Mouse (Mus musculus) embryonic facial prominence, embryonic 13.5 days (tissue): ENCODE measurements around the gene Igdcc4. TPM values are rescaled to one million over a fixed set of nuclear protein-coding genes. Genes with fewer than 3 reads are reported as not detected.

ENCODE experiments used
- ATAC-seq: fragments of 200-750 bp; cut with Nextera tagmentation; 2 replicates; pipeline ENCODE4 v1.8.0; 2017; ENCODE audit warnings: low read depth; ENCODE audit not compliant: insufficient number of reproducible peaks, insufficient read depth, low FRiP score, low TSS enrichment
- H3K27ac ChIP-seq: fragments of 300-500 bp; sonication (generic); 2 replicates; pipeline ENCODE4 v1.5.1; 2015; ENCODE audit warnings: moderate library complexity, mild to moderate bottlenecking, inconsistent platforms
- H3K27me3 ChIP-seq: fragments of 300-500 bp; sonication (generic); 2 replicates; pipeline ENCODE4 v1.6.1; 2015; ENCODE audit warnings: mild to moderate bottlenecking, inconsistent platforms
- H3K36me3 ChIP-seq: fragments of 300-500 bp; sonication (generic); 2 replicates; pipeline ENCODE4 v1.6.1; 2015; ENCODE audit warnings: mild to moderate bottlenecking, inconsistent platforms
- H3K4me1 ChIP-seq: fragments of 300-500 bp; sonication (generic); 2 replicates; pipeline ENCODE4 v1.6.1; 2015; ENCODE audit warnings: inconsistent platforms
- H3K4me2 ChIP-seq: fragments of 300-500 bp; sonication (generic); 2 replicates; pipeline ENCODE4 v1.6.1; 2015; ENCODE audit warnings: moderate library complexity, mild to moderate bottlenecking, inconsistent platforms
- H3K4me3 ChIP-seq: fragments of 300-500 bp; sonication (generic); 2 replicates; pipeline ENCODE4 v1.5.1; 2015; ENCODE audit warnings: mild to moderate bottlenecking, inconsistent platforms
- H3K9ac ChIP-seq: fragments of 300-500 bp; sonication (generic); 2 replicates; pipeline ENCODE4 v1.6.1; 2015; ENCODE audit warnings: mild to moderate bottlenecking, inconsistent platforms
- H3K9me3 ChIP-seq: fragments of 300-500 bp; sonication (generic); 2 replicates; pipeline ENCODE4 v1.6.1; 2016; ENCODE audit warnings: inconsistent platforms
- WGBS: fragments of 180-500 bp; shearing (Covaris S2); methylation state at CpG from one replicate; pipeline ENCODE4 v1.1.7; 2015; ENCODE audit warnings: mixed read lengths; 5-methylcytosine and 5-hydroxymethylcytosine counted together
- polyA plus RNA-seq: library from polyadenylated mRNA; unstranded; fragments of >200 nt; fragmentation: Nextera tagmentation; extraction: Ambion mirVana; gene quantifications from 2 replicates; pipeline ENCODE4 v1.2.1, GENCODE M21; 2015

Gene Igdcc4
- polyA plus RNA-seq, 1 experiment from 2014 or later: 31.0 TPM

GRCm38 (mm10) chr9:65115891-65116290 is 14.6 kb downstream of the Igdcc4 start:
- no peaks in the 10 kb centered on the region for H3K27me3 ChIP-seq
- no peak overlapping the region for H3K27ac ChIP-seq
- H3K4me2 ChIP-seq: no peak overlapping the region
- 54% methylated on average over 2 of the region's 2 CpGs for WGBS
- H3K4me3 ChIP-seq: no peak overlapping the region
- H3K9me3 ChIP-seq: no peaks in the 10 kb centered on the region
- peaks cover 61% of the 10 kb centered on the region for H3K36me3 ChIP-seq
- ATAC-seq: no peak
- H3K4me1 ChIP-seq: peaks cover under 1% of the 10 kb centered on the region; the same call in 1 of the 2 replicates
- no peak overlapping the region for H3K9ac ChIP-seq

- Histone ChIP-seq H3K36me3 (peaks cover 69% of the 10 kb centered on the region), H3K9ac (no peak overlapping the region), H3K27me3 (peaks cover 10% of the 10 kb centered on the region; the same call in 1 of the 2 replicates), H3K9me3 (no peaks in the 10 kb centered on the region), H3K4me3 (no peak overlapping the region), H3K4me1 (peaks cover 1% of the 10 kb centered on the region; the same call in 1 of the 2 replicates), H3K4me2 (no peak overlapping the region), H3K27ac (no peak overlapping the region)
- 59% methylated on average over 2 of the region's 2 CpGs for WGBS
- no peak for ATAC-seq
Observed at GRCm38 (mm10) chr9:65117516-65117915, 16.2 kb downstream of the Igdcc4 start.

GRCm38 (mm10) chr9:65120935-65121334 is 19.6 kb downstream of the Igdcc4 start:
- Histone ChIP-seq H3K9me3 (no peaks in the 10 kb centered on the region), H3K27ac (no peak overlapping the region), H3K27me3 (peaks cover 27% of the 10 kb centered on the region), H3K4me2 (no peak overlapping the region), H3K36me3 (peaks cover 65% of the 10 kb centered on the region), H3K4me1 (peaks cover 11% of the 10 kb centered on the region), H3K9ac (no peak overlapping the region), H3K4me3 (no peak overlapping the region)
- no peak for ATAC-seq
- WGBS: 5% methylated on average over 3 of the region's 3 CpGs

- Histone ChIP-seq H3K9ac (peak overlapping the region; percentile 27; the same call in 1 of the 2 replicates), H3K4me2 (peak overlapping the region; percentile 41), H3K4me1 (peaks cover 11% of the 10 kb centered on the region), H3K27me3 (peaks cover 27% of the 10 kb centered on the region), H3K4me3 (peak overlapping the region; percentile 16; the same call in 1 of the 2 replicates), H3K27ac (no peak overlapping the region), H3K36me3 (peaks cover 67% of the 10 kb centered on the region), H3K9me3 (no peaks in the 10 kb centered on the region)
- no peak for ATAC-seq
- 22% methylated on average over 18 of the region's 18 CpGs for WGBS
Observed at GRCm38 (mm10) chr9:65122545-65122944, 21.3 kb downstream of the Igdcc4 start.

- no peaks in the 10 kb centered on the region for H3K9me3 ChIP-seq
- peak overlapping the region; percentile 73 for H3K9ac ChIP-seq
- peak; percentile 39; the same call in 1 of the 2 replicates for ATAC-seq
- peaks cover 63% of the 10 kb centered on the region for H3K36me3 ChIP-seq
- H3K4me1 ChIP-seq: peaks cover 11% of the 10 kb centered on the region
- peak overlapping the region; percentile 45 for H3K4me3 ChIP-seq
- peak overlapping the region; percentile 77 for H3K4me2 ChIP-seq
- WGBS: 4% methylated on average over 48 of the region's 48 CpGs
- H3K27ac ChIP-seq: no peak overlapping the region
- H3K27me3 ChIP-seq: peaks cover 27% of the 10 kb centered on the region
Observed at GRCm38 (mm10) chr9:65123552-65124168, 22.4 kb downstream of the Igdcc4 start.

- Histone ChIP-seq H3K36me3 (peaks cover 86% of the 10 kb centered on the region), H3K9me3 (no peaks in the 10 kb centered on the region), H3K9ac (0 out of 2 replicates have a peak overlapping the region, but pooled peaks have one; percentile 32), H3K4me1 (peaks cover 7% of the 10 kb centered on the region), H3K27me3 (peaks cover 11% of the 10 kb centered on the region), H3K4me3 (peak overlapping the region; percentile 15), H3K27ac (no peak overlapping the region), H3K4me2 (peak overlapping the region; percentile 51)
- 12% methylated on average over 25 of the region's 25 CpGs for WGBS
- no peak for ATAC-seq
Observed at GRCm38 (mm10) chr9:65128123-65128815, 27.0 kb downstream of the Igdcc4 start.

GRCm38 (mm10) chr9:65131717-65132116 is 30.4 kb downstream of the Igdcc4 start:
- no peak for ATAC-seq
- Histone ChIP-seq H3K36me3 (peaks cover 82% of the 10 kb centered on the region), H3K4me2 (no peak overlapping the region), H3K4me3 (no peak overlapping the region), H3K4me1 (no peaks in the 10 kb centered on the region), H3K27me3 (no peaks in the 10 kb centered on the region), H3K9ac (no peak overlapping the region), H3K9me3 (no peaks in the 10 kb centered on the region), H3K27ac (no peak overlapping the region)
- 73% methylated on average over 5 of the region's 5 CpGs for WGBS

- H3K4me3 ChIP-seq: no peak overlapping the region
- H3K27me3 ChIP-seq: no peaks in the 10 kb centered on the region
- peaks cover 68% of the 10 kb centered on the region for H3K36me3 ChIP-seq
- H3K4me1 ChIP-seq: no peaks in the 10 kb centered on the region
- no peaks in the 10 kb centered on the region for H3K9me3 ChIP-seq
- no peak overlapping the region for H3K4me2 ChIP-seq
- 2% methylated on average over 10 of the region's 10 CpGs for WGBS
- 0 out of 2 replicates have a peak, but pooled peaks have one; percentile 13 for ATAC-seq
- no peak overlapping the region for H3K9ac ChIP-seq
- H3K27ac ChIP-seq: no peak overlapping the region
Observed at GRCm38 (mm10) chr9:65133739-65134138, 32.5 kb downstream of the Igdcc4 start.

- Histone ChIP-seq H3K27ac (no peak overlapping the region), H3K4me3 (no peak overlapping the region), H3K27me3 (no peaks in the 10 kb centered on the region), H3K4me2 (no peak overlapping the region), H3K4me1 (no peaks in the 10 kb centered on the region), H3K36me3 (peaks cover 56% of the 10 kb centered on the region), H3K9ac (no peak overlapping the region), H3K9me3 (no peaks in the 10 kb centered on the region)
- 85% methylated on average over 4 of the region's 4 CpGs for WGBS
- no peak for ATAC-seq
Observed at GRCm38 (mm10) chr9:65135126-65135525, 33.8 kb downstream of the Igdcc4 start.

GRCm38 (mm10) chr9:65140491-65140890 is 39.2 kb downstream of the Igdcc4 start:
- ATAC-seq: no peak
- H3K4me3 ChIP-seq: peak overlapping the region; percentile 79
- peak overlapping the region; percentile 85 for H3K4me2 ChIP-seq
- 2% methylated on average over 8 of the region's 8 CpGs for WGBS
- peak overlapping the region; percentile 86 for H3K9ac ChIP-seq
- H3K36me3 ChIP-seq: peaks cover 12% of the 10 kb centered on the region
- H3K4me1 ChIP-seq: peaks cover 17% of the 10 kb centered on the region
- no peaks in the 10 kb centered on the region; the same call in 1 of the 2 replicates for H3K27me3 ChIP-seq
- peak overlapping the region; percentile 87 for H3K27ac ChIP-seq
- no peaks in the 10 kb centered on the region for H3K9me3 ChIP-seq

- peaks cover 17% of the 10 kb centered on the region for H3K4me1 ChIP-seq
- peak within 1 kb of the TSS; percentile 87 for H3K27ac ChIP-seq
- H3K9ac ChIP-seq: peak within 1 kb of the TSS; percentile 86
- H3K4me2 ChIP-seq: peak within 1 kb of the TSS; percentile 85
- 0% methylated on average over 47 of the region's 48 CpGs for WGBS
- peak; percentile 60; the same call in 1 of the 2 replicates for ATAC-seq
- peaks cover 8% of the 10 kb centered on the region; the same call in 1 of the 2 replicates for H3K36me3 ChIP-seq
- H3K27me3 ChIP-seq: no peaks in the 10 kb centered on the region; the same call in 1 of the 2 replicates
- no peaks in the 10 kb centered on the region for H3K9me3 ChIP-seq
- H3K4me3 ChIP-seq: peak within 1 kb of the TSS; percentile 79
Observed at GRCm38 (mm10) chr9:65140936-65141305, 39.6 kb downstream of the Igdcc4 start, which contains the start of gene Igdcc3. Gene Igdcc3, plus strand, starts transcription at chr9:65141189.
